Mouse (Mus musculus) yolk sac, embryonic 10.5 days (tissue): ENCODE measurements around the gene Meig1.
"Not testable (repeated sequence)": the region's sequence is repeated elsewhere in the genome, so short reads cannot be mapped to it uniquely, and the experiment has no call there.

Experiments used
- DNase-seq: peaks from one replicate; pipeline ENCODE4 v3.0.0-alpha.2; 2017; ENCODE audit warnings: low spot score

Meig1 gene

GRCm38 (mm10) chr2:3422548-3422947 lies at the start of gene Meig1:
TSS of gene Meig1 (minus strand) at chr2:3422648.
- no peak for DNase-seq

DNA sequence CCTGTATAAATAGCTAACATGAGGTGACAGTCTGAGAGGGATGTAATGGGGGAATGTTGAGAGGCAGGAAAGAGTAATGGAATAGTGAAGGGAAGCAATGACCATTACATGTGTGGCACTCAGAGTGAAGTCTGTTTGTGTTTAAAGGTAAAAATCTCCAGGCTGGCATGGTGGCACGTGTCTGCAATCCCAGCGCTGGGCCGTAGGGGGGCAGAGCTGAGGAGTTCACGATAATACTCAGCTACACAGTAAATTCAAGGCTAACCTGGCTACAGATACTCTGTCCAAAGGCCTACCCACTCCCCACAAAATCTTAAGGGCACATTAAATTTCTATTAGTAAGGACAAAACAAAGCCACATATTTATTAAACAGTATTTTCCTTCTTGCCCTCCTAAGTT lies 34.1 kb upstream of the Meig1 start:
- DNase-seq, result no peak

- no peak for DNase-seq
Observed at GRCm38 (mm10) chr2:3453096-3453495, 30.6 kb upstream of the Meig1 start.

DNA sequence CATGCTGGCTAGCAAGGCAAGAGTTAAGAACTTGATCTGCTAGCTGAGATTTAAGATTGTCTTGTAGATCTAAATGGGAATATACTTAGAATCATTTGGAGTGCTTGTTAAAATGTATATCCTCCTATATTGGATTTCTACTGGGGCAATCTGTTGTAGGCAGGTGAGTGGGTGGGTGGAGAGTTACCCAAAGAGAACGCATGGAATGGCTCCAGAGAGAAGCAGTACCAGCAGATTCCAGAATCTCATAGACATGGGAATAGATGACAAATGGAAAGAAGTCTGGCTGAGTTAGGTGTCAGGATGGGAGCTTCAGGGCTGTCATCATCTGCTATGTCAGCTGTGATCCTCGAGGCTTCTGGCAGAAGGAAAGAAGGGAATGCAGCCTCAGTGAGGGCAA lies 27.0 kb upstream of the Meig1 start:
- no peak for DNase-seq

- no peak for DNase-seq
Observed at GRCm38 (mm10) chr2:3445984-3446383, 23.5 kb upstream of the Meig1 start.

DNA sequence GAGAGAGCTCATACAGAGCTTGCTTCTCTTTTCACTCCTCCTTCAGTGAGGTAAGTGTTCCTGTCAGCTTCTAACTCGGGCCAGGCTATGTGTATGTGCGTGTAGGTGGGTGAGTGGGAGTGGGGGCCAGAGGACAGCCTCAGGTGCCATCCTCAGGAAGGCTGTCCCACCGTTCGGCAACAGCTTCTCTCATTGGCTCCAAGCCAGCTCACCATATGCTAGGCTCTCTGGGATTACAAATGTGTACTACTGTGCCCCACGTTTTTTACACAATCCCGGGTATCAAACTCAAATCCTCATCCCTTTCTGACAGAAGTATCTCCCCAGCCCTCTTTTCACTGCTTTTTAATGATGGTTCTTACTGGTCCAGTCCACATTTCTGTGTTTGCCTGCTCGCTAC lies 21.8 kb upstream of the Meig1 start:
- DNase-seq, result no peak

GRCm38 (mm10) chr2:3437956-3438355 lies 15.5 kb upstream of the Meig1 start:
- DNase-seq, result no peak

GRCm38 (mm10) chr2:3435369-3436061 lies 13.1 kb upstream of the Meig1 start:
- DNase-seq, result no peak

GRCm38 (mm10) chr2:3430956-3431355 lies 8.5 kb upstream of the Meig1 start:
- DNase-seq, result no peak

DNA sequence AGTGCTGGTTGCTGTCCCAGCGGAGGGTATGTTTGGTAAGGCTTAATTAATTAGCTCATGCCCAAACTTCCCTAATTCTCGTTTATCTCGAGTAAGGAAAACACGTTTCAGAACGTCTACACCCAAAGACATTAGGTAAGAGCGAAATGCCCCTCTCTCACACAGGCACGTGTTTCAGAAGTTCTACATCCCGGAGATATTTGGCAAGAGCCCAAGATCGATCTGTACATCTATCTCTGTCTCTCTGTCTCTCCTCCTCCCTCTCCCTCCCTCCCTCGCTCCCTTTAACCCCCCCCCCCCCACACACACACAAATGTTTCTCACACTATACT lies 2.1 kb upstream of the Meig1 start:
- DNase-seq, result no peak

GRCm38 (mm10) chr2:3423841-3424578 lies 1.6 kb upstream of the Meig1 start, which contains the start of gene Dclre1c:
TSS of gene Dclre1c (plus strand) at chr2:3424131.
- DNase-seq, result peak; percentile 87

GRCm38 (mm10) chr2:3420157-3420556 lies 2.3 kb downstream of the Meig1 start:
- no peak for DNase-seq

DNA sequence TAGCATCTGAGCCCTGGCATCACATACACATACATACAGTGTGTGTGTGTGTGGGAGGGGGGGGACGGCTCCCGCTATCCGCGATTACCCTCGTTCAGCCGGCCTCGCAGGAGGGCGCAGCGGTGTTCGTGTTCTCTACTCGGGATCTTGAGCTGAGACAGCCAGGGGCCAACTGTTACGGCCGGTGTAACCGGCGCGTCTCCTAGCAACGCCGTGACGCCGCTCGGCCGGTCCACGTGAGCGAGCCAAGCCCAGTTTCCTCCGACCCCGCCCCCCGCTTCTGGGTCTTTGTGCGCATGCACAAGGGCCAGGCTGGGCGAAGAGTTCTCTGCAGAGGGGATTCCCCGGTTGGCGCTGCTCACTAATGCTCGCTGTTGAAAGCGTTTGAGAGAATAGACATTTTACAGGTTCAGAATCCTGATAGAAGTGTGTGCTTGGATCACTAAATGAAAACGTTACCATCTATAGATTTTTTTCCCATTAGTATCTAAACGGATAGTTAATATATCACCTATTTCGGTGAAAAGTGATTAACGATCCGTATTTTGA lies 3.5 kb downstream of the Meig1 start:
- peak; percentile 93 for DNase-seq

GRCm38 (mm10) chr2:3415676-3416075 lies 6.8 kb downstream of the Meig1 start:
- DNase-seq, result no peak

- peak; percentile 31 for DNase-seq
Observed at GRCm38 (mm10) chr2:3414241-3414640, 8.2 kb downstream of the Meig1 start.

- DNase-seq, result no peak
Observed at GRCm38 (mm10) chr2:3407756-3408155, 14.7 kb downstream of the Meig1 start.

DNA sequence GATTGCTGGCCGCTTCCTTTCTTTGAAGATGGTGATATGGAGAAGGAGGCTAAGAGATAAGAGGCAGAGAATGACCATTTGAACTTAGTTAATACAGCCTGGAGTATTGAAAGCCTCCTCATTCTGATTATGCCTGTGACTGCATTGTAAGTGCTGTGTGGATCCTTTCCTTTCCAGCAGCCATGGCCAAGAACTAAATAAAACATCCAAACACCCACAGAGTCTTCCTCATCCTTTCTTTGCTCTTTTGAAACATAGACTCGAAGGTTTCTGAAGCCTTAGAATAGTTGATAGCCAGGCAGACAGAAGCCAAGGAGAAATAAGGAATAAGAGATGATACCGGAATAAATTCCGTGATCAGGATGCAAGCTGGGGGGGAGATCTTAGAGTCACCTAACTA lies 16.5 kb downstream of the Meig1 start:
- no peak for DNase-seq

GRCm38 (mm10) chr2:3397110-3397509 lies 25.3 kb downstream of the Meig1 start, which contains the start of gene Olah:
TSS of gene Olah (minus strand) at chr2:3397210.
- not testable (repeated sequence) for DNase-seq

GRCm38 (mm10) chr2:3391945-3392344 lies 30.5 kb downstream of the Meig1 start:
- no peak for DNase-seq

DNA sequence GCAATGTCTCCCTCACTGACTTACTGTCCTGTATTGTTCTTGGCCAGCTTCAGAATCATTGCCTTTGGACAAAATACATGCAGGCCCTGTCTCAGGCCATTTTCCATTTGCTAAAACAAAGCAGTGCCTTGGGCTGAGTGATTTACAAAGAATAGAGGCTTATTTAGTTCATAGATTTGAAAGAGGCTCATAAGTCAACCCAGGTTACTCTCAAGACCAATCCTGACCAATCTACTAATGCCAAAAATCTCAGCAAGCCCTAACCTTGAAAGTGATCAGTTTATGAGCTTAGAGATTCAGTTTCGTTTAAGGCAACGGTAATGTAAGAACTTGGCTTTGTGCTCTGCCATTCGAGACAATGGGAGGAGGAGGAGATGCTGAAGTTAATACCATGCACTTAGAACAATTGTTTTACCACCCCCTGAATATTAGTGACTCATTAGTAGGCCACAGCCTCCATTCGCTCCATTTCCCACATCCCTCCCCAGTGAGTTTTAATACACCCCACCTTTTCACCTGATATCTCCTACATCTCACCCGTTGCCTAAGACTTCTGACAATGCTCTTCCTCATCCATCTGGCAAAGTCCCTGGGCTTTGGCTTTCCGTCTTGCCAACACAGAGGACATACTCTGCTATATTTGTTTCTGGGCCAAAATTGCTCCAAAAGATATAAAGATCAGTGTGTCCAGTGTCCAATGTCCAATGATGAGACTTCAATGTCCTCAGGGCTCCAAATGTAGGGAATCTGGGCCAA lies 35.2 kb downstream of the Meig1 start:
- DNase-seq, result no peak

- no peak for DNase-seq
Observed at GRCm38 (mm10) chr2:3365127-3365526, 57.3 kb downstream of the Meig1 start.

GRCm38 (mm10) chr2:3361067-3361466 lies 61.4 kb downstream of the Meig1 start:
- DNase-seq, result no peak
